Mouse (Mus musculus) liver, embryonic 18 days (tissue): ENCODE results near the gene Frmd7. TPM values are rescaled to one million over a fixed set of nuclear protein-coding genes. Genes with fewer than 3 reads are reported as not detected.

Experiments
- polyA plus RNA-seq: library from polyadenylated mRNA; depleted of rRNA; stranded (reverse); fragments of >200 nt; gene quantifications from 2 replicates; pipeline ENCODE4 v1.2.3, GENCODE M21; 2012; rRNA removed

Frmd7 gene
- polyA plus RNA-seq: 0.03 TPM in 1 of 2 replicates, not detected in the other

DNA sequence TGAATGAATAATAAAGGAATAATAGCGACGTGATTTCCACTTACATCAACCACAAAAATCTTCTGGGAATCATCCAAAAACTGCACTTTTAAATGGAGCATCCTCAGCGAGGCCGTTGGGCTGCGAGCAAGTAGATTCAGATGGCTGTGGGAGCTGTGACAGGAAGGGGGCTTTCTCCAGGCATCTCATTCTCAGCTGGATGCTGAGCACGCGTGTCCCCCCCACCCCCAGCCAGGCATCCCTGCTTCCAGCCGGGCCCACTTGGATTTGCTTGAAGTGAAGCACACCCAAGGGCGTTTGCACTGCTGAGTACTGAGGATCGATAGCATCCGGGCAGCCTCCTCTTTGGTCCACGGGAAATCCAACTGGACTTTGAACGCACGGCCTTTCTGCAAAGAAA lies at the start of gene Frmd7:
Gene Frmd7, minus strand, starts transcription at position 101 of the 400 bp plus-strand sequence.

Other genes with a start within 250 kb of the Frmd7 start
- 6.5 and 7.0 TPM in 2 replicates for gene Stk26, start 101.7 kb downstream of the Frmd7 start, polyA plus RNA-seq
- 10.3 and 10.4 TPM in 2 replicates for gene Rap2c, start 75.3 kb upstream of the Frmd7 start, polyA plus RNA-seq